Mouse (Mus musculus) layer of hippocampus, adult 2 months (tissue): ENCODE data around the gene Nfasc. TPM values are rescaled to one million over a fixed set of nuclear protein-coding genes. Genes with fewer than 3 reads are reported as not detected.

Source experiments
- DNase-seq, 2 experiments: peaks; one replicate each; pipeline ENCODE4 v3.0.0; 2022; ENCODE audit warnings: low spot score in 2 of 2
- H3K27ac ChIP-seq: fragments of 200-600 bp; 2 replicates; pipeline ENCODE4 v1.8.1; 2022
- H3K4me3 ChIP-seq: fragments of 200-600 bp; 2 replicates; pipeline ENCODE4 v1.8.1; 2022; ENCODE audit warnings: mild to moderate bottlenecking
- CTCF ChIP-seq: fragments of 200-600 bp; conservative IDR thresholded peaks from 2 replicates; pipeline ENCODE4 v1.8.1; 2022; ENCODE audit warnings: antibody characterized with exemption, mild to moderate bottlenecking, moderate library complexity
- total RNA-seq, 2 experiments: library from RNA; stranded (reverse); gene quantifications; 2 replicates each; pipeline ENCODE4 v1.2.3; 2021

Gene Nfasc
- total RNA-seq, 2 experiments from 2014 or later = 150 to 169 TPM

- no peak overlapping the region for H3K27ac ChIP-seq
- DNase-seq = no peak
- H3K4me3 ChIP-seq = no peak overlapping the region
- no peak for TF ChIP-seq CTCF
These were observed 179.2 kb downstream of the Nfasc start for GRCm38 (mm10) chr1:132562337-132562795.

- DNase-seq = no peak
- no peak overlapping the region for H3K27ac ChIP-seq
- no peak for TF ChIP-seq CTCF
- H3K4me3 ChIP-seq = no peak overlapping the region
These were observed 180.5 kb downstream of the Nfasc start for GRCm38 (mm10) chr1:132560907-132561700.

GRCm38 (mm10) chr1:132559045-132559444 is 182.6 kb downstream of the Nfasc start:
- no peak for TF ChIP-seq CTCF

GRCm38 (mm10) chr1:132557901-132558631 is 183.5 kb downstream of the Nfasc start:
- Histone ChIP-seq H3K4me3 (no peak overlapping the region), H3K27ac (no peak overlapping the region)
- TF ChIP-seq CTCF = no peak
- DNase-seq = no peak

More at GRCm38 (mm10) chr1:132559045-132559444, 182.6 kb downstream of the Nfasc start:
- no peak for DNase-seq
- H3K27ac ChIP-seq = no peak overlapping the region
- no peak overlapping the region for H3K4me3 ChIP-seq

GRCm38 (mm10) chr1:132543789-132544188 is 197.8 kb downstream of the Nfasc start:
- no peak for TF ChIP-seq CTCF
- peak overlapping the region; percentile 92; the same call in 1 of the 2 replicates for H3K27ac ChIP-seq
- DNase-seq = no peak
- no peak overlapping the region for H3K4me3 ChIP-seq

GRCm38 (mm10) chr1:132542762-132543306 is 198.8 kb downstream of the Nfasc start, which contains the start of gene Cntn2:
Gene Cntn2, minus strand, starts transcription at chr1:132543256.
- peak within 1 kb of the TSS; percentile 92 for H3K27ac ChIP-seq
- peak; percentile 64 to 78 for DNase-seq
- TF ChIP-seq CTCF = no peak
- peak within 1 kb of the TSS; percentile 74 for H3K4me3 ChIP-seq

GRCm38 (mm10) chr1:132541824-132542599 is 199.6 kb downstream of the Nfasc start:
- H3K27ac ChIP-seq = peak overlapping the region; percentile 92
- H3K4me3 ChIP-seq = peak overlapping the region; percentile 74
- no peak for TF ChIP-seq CTCF
- DNase-seq = no peak

- Histone ChIP-seq H3K27ac (peak overlapping the region; percentile 92), H3K4me3 (peak overlapping the region; percentile 74)
- no peak for TF ChIP-seq CTCF
- DNase-seq = no peak
These were observed 200.3 kb downstream of the Nfasc start for GRCm38 (mm10) chr1:132541171-132541823.

GRCm38 (mm10) chr1:132540701-132541100 is 200.9 kb downstream of the Nfasc start:
- DNase-seq = no peak
- TF ChIP-seq CTCF = no peak
- peak overlapping the region; percentile 92 for H3K27ac ChIP-seq
- H3K4me3 ChIP-seq = peak overlapping the region; percentile 74; the same call in 1 of the 2 replicates

- H3K4me3 ChIP-seq = no peak overlapping the region
- peak; percentile 39 to 41 for DNase-seq
- peak overlapping the region; percentile 81 for H3K27ac ChIP-seq
- no peak for TF ChIP-seq CTCF
These were observed 203.9 kb downstream of the Nfasc start for GRCm38 (mm10) chr1:132537736-132538135.

- no peak overlapping the region for H3K4me3 ChIP-seq
- no peak for TF ChIP-seq CTCF
- no peak for DNase-seq
- H3K27ac ChIP-seq = peak overlapping the region; percentile 39; the same call in 1 of the 2 replicates
These were observed 205.2 kb downstream of the Nfasc start for GRCm38 (mm10) chr1:132536416-132536815.

GRCm38 (mm10) chr1:132535541-132535940 is 206.1 kb downstream of the Nfasc start:
- DNase-seq = no peak
- Histone ChIP-seq H3K27ac (no peak overlapping the region), H3K4me3 (no peak overlapping the region)
- no peak for TF ChIP-seq CTCF
